Mouse (Mus musculus) gastrocnemius, postnatal 25 days (tissue): Measurements from ENCODE around the gene Pfdn5. TPM values are rescaled to one million over a fixed set of nuclear protein-coding genes. Genes with fewer than 3 reads are reported as not detected.

Experiments
- DNase-seq: peaks from one replicate; pipeline ENCODE4 v3.0.0; 2022
- total RNA-seq, 2 experiments: library from RNA; stranded (reverse); gene quantifications; 1 replicate in 1 of 2; 2 replicates in 1 of 2; pipeline ENCODE4 v1.2.3; 2021

The Pfdn5 gene
- total RNA-seq, 2 experiments from 2014 or later = 189 to 204 TPM

- DNase-seq = peak; percentile 68
These were observed 50.7 kb downstream of the Pfdn5 start for GRCm38 (mm10) chr15:102376453-102377162.

GRCm38 (mm10) chr15:102377163-102377543 is 51.2 kb downstream of the Pfdn5 start:
- peak; percentile 85 for DNase-seq

GRCm38 (mm10) chr15:102377810-102378262 is 51.9 kb downstream of the Pfdn5 start:
- peak; percentile 80 for DNase-seq

Other genes starting within 250 kb of the Pfdn5 start
- 10 to 100 TPM; 22.3 to 32.0 TPM for gene Tns2, start 225.7 kb upstream of the Pfdn5 start, total RNA-seq
- 1 to 10 TPM; 7.1 to 7.9 TPM for gene Spryd3, start 189.9 kb upstream of the Pfdn5 start, total RNA-seq
- gene Igfbp6, start 181.8 kb upstream of the Pfdn5 start, total RNA-seq = 10 to 100 TPM; 46.4 to 68.2 TPM
- under 1 TPM in 1 of 2 experiments, not detected in 1; 0.16 TPM for gene Soat2, start 175.6 kb upstream of the Pfdn5 start, total RNA-seq
- 10 to 100 TPM; 25.5 to 25.6 TPM for gene Zfp740, start 122.9 kb upstream of the Pfdn5 start, total RNA-seq
- gene Csad, start 121.4 kb upstream of the Pfdn5 start, total RNA-seq = 10 to 100 TPM; 10.4 to 16.7 TPM
- gene Itgb7, start 94.2 kb upstream of the Pfdn5 start, total RNA-seq = 1 to 10 TPM in 1 of 2 experiments, under 1 TPM in 1; 0.41 to 1.2 TPM
- 1 to 10 TPM; 9.3 to 9.8 TPM for gene Rarg, start 68.6 kb upstream of the Pfdn5 start, total RNA-seq
- gene Gm9918, start 55.6 kb upstream of the Pfdn5 start, total RNA-seq = not detected
- gene Mfsd5, start 46.7 kb upstream of the Pfdn5 start, total RNA-seq = 10 to 100 TPM; 12.1 to 14.1 TPM
- 1 to 10 TPM in 1 of 2 experiments, under 1 TPM in 1; 0.51 to 1.4 TPM for gene Espl1, start 29.9 kb upstream of the Pfdn5 start, total RNA-seq
- 10 to 100 TPM; 14.0 to 16.2 TPM for gene Myg1, start 5.6 kb downstream of the Pfdn5 start, total RNA-seq
- 1 to 10 TPM; 6.0 to 7.5 TPM for gene Aaas, start 24.7 kb downstream of the Pfdn5 start, total RNA-seq
- not detected for gene Sp7, start 41.1 kb downstream of the Pfdn5 start, total RNA-seq
- gene Sp1, start 80.0 kb downstream of the Pfdn5 start, total RNA-seq = 10 to 100 TPM; 15.9 to 20.9 TPM
- 1 to 10 TPM; 2.8 to 6.3 TPM for gene Amhr2, start 119.3 kb downstream of the Pfdn5 start, total RNA-seq
- 10 to 100 TPM; 12.9 to 13.2 TPM for gene Prr13, start 132.9 kb downstream of the Pfdn5 start, total RNA-seq
- gene Pcbp2, start 144.4 kb downstream of the Pfdn5 start, total RNA-seq = 100 to 1,000 TPM; 409 to 410 TPM
- 1 to 10 TPM in 1 of 2 experiments, not detected in 1; 3.8 TPM for gene Gm10337, start 177.6 kb downstream of the Pfdn5 start, total RNA-seq
- 1 to 10 TPM; 1.7 to 1.8 TPM for gene Map3k12, start 190.9 kb downstream of the Pfdn5 start, total RNA-seq
- 10 to 100 TPM; 31.9 to 34.6 TPM for gene Tarbp2, start 192.1 kb downstream of the Pfdn5 start, total RNA-seq
- gene Npff, start 198.8 kb downstream of the Pfdn5 start, total RNA-seq = 1 to 10 TPM; 1.3 to 1.8 TPM